Mouse (Mus musculus) thymus, adult 2 months (tissue): ENCODE measurements around the gene Cntnap4. TPM values are rescaled to one million over a fixed set of nuclear protein-coding genes. Genes with fewer than 3 reads are reported as not detected.

Experiments used
- DNase-seq: peaks from one replicate; pipeline ENCODE4 v3.0.0; 2021
- H3K27ac ChIP-seq: fragments of 200-500 bp; 2 replicates; pipeline ENCODE4 v1.5.1; 2012; ENCODE audit warnings: low read length, control low read depth; ENCODE audit not compliant: control insufficient read depth, insufficient read depth
- H3K27me3 ChIP-seq: fragments of 200-500 bp; 2 replicates; pipeline ENCODE4 v1.6.1; 2012; ENCODE audit warnings: mild to moderate bottlenecking, low read length, moderate library complexity, mixed read lengths; ENCODE audit not compliant: control insufficient read depth, insufficient read depth
- H3K36me3 ChIP-seq: fragments of 200-500 bp; 2 replicates; pipeline ENCODE4 v1.6.1; 2012; ENCODE audit warnings: mild to moderate bottlenecking, low read length, moderate library complexity; ENCODE audit not compliant: control insufficient read depth, insufficient read depth
- H3K4me1 ChIP-seq: fragments of 200-500 bp; replicated peaks from 2 replicates; pipeline ENCODE4 v1.6.1; 2012; ENCODE audit warnings: low read length; ENCODE audit not compliant: control insufficient read depth, insufficient read depth
- H3K4me3 ChIP-seq: fragments of 200-500 bp; 2 replicates; pipeline ENCODE4 v1.5.1; 2012; ENCODE audit warnings: mild to moderate bottlenecking, low read length, control low read depth, moderate library complexity; ENCODE audit not compliant: control insufficient read depth, insufficient read depth
- CTCF ChIP-seq: fragments of 200-500 bp; IDR thresholded peaks from 2 replicates; pipeline ENCODE4 v1.5.1; 2012; ENCODE audit warnings: mild to moderate bottlenecking, control low read depth, low read length, moderate library complexity, borderline replicate concordance; ENCODE audit not compliant: control insufficient read depth, poor library complexity, insufficient read depth; ENCODE audit errors: extremely low read depth
- POLR2A ChIP-seq: fragments of 200-500 bp; IDR thresholded peaks from 2 replicates; pipeline ENCODE4 v1.6.1; 2012; ENCODE audit warnings: mild to moderate bottlenecking, low read length, control low read depth, moderate library complexity; ENCODE audit not compliant: control insufficient read depth, poor library complexity, insufficient read depth; ENCODE audit errors: extremely low read depth
- WGBS: fragments of 180-500 bp; shearing (Covaris S2); methylation state at CpG from one replicate; pipeline ENCODE4 v1.1.7; 2018; 5-methylcytosine and 5-hydroxymethylcytosine counted together
- polyA plus RNA-seq: library from polyadenylated mRNA; depleted of rRNA; stranded (reverse); fragments of >200 nt; gene quantifications from 2 replicates; pipeline ENCODE4 v1.2.3, GENCODE M21; 2012

Cntnap4 gene
- polyA plus RNA-seq, 1 experiment = 0.01 TPM

DNA sequence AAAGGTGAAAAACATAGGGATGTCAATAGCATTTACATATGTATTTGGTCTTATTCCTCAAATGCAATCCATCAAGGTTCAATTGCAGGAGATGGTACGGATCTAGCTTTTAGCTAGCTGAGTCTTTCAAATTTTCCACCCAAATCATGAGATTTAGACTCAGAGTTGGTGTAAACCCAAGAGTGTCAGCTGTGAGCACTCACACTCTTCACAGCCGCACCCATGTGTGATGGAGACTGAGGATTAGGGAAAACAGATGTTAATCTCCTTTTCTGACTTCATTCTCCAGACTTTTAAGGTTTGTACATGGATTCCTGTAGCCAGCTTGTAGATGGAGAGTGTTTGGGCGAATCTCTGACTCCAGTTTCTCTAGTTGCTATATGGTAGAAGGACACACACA, 147.1 kb downstream of the Cntnap4 start:
- Histone ChIP-seq H3K4me1 (no peaks in the 10 kb centered on the region), H3K27ac (no peak overlapping the region), H3K36me3 (no peaks in the 10 kb centered on the region), H3K4me3 (no peak overlapping the region), H3K27me3 (no peaks in the 10 kb centered on the region)
- no peak for DNase-seq
- TF ChIP-seq POLR2A = no peak
- no peak for TF ChIP-seq CTCF
- WGBS = 66% methylated on average over 3 of the region's 3 CpGs

DNA sequence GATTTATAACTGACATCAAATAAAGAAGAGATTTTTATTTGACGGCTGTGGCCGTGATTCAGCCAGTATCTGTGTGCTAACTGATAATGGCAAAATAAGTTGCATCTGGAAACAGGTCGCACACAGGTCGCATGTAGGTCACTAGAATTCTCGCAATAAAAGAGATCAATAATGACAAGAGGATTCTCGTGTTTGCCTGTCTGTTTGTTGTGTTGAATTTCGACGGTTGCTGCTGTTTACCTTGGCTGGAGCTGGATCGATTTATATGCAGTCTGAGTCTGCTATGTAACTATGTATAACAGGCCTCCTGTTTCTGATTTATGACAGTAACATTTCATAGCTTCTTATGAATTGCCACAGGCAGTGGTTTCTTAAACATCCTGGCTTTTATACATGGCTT, 155.1 kb downstream of the Cntnap4 start:
- no peak overlapping the region for H3K4me3 ChIP-seq
- no peak for DNase-seq
- H3K27me3 ChIP-seq = no peaks in the 10 kb centered on the region
- 90% methylated on average over 9 of the region's 9 CpGs for WGBS
- no peak overlapping the region for H3K27ac ChIP-seq
- no peaks in the 10 kb centered on the region for H3K36me3 ChIP-seq
- H3K4me1 ChIP-seq = no peaks in the 10 kb centered on the region
- no peak for TF ChIP-seq POLR2A
- TF ChIP-seq CTCF = no peak

DNA sequence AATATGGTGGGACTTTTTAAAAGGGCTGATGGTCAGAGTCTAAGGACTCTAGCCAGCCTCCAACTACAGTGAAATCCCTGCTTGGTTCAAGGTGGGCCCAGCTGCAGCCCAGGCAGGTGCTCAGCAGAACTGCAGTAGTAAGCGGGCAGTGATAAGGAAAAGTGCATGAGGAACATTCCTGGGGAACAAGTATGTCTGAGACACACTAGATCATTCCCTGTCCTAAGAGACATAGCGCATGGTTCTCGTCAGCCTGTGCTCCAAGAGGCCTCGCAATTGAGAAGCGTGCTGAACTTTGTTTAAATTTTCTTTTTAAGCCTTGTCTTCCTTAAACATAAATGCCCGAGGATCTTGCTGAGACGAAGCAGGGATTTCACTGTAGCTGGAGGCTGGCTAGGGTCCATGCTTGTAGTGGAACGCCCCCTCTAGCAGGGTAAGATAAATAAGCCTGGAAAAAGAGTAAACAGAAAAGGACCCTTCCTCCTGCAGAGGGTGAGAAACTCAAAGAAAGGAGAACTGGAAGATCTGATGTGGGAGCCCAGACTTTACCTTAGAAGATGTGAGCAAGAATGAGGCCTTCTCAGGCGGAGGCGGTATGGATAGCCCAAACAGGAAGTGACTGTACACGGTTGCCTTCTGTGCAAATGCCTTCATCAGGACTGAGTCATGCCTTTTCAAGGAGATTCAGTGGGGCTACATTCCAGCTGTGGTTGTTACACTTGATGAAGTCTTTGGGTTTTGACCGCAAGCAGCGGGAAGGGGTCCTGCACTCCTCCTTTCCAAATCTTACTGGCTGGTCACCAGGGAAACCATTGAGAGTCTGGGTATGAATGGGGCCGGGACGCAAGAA, 161.0 kb downstream of the Cntnap4 start:
- Histone ChIP-seq H3K27me3 (no peaks in the 10 kb centered on the region), H3K36me3 (no peaks in the 10 kb centered on the region), H3K4me3 (no peak overlapping the region), H3K4me1 (no peaks in the 10 kb centered on the region), H3K27ac (no peak overlapping the region)
- WGBS = 91% methylated on average over 15 of the region's 15 CpGs
- DNase-seq = no peak
- TF ChIP-seq POLR2A (no peak), CTCF (no peak)

DNA sequence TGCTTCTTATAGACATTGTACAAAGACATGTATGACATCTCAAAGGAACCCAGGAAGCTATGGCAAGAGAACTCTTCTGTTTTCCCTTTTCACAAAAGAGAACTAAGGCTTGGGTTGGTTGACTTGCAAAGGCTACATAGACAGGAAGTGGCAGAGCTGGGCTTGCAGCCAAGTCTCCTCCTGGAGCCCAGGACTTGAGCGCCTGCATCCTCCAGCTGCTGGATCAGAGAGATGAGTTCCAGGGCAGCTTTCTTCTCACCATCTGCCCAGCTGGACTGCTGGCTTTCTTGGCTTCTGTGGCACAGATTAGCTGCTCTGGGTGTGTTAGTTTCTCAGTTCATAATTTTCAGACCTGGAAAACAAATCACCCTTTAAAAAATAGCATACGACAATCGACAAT, 165.7 kb downstream of the Cntnap4 start:
- Histone ChIP-seq H3K4me3 (no peak overlapping the region), H3K36me3 (no peaks in the 10 kb centered on the region), H3K4me1 (no peaks in the 10 kb centered on the region), H3K27ac (no peak overlapping the region), H3K27me3 (no peaks in the 10 kb centered on the region)
- TF ChIP-seq CTCF (no peak), POLR2A (no peak)
- WGBS = 74% methylated on average over 3 of the region's 3 CpGs
- DNase-seq = no peak

DNA sequence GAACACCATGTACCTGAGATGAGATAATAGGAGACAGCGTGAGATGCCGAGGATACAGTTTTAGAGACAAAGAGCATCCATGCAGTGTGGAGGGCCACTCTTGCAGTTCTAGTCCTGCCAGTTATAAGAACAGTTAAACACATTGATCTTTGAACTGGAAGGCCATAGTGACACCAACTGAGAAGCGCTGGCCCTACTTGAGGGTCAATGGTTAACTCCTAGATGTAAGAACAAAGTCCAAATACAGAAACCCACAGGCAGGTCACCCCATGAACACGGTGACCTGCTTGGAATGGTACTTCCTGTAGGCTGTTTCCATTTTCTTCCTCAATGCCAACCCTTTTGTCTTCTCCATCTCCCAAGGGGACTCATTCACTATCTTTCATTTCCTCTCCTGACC, 173.5 kb downstream of the Cntnap4 start:
- Histone ChIP-seq H3K4me3 (no peak overlapping the region), H3K36me3 (no peaks in the 10 kb centered on the region), H3K4me1 (no peaks in the 10 kb centered on the region), H3K27me3 (no peaks in the 10 kb centered on the region), H3K27ac (no peak overlapping the region)
- TF ChIP-seq CTCF = no peak
- no peak for TF ChIP-seq POLR2A
- DNase-seq = no peak
- 94% methylated on average over 4 of the region's 4 CpGs for whole genome bisulfite sequencing

DNA sequence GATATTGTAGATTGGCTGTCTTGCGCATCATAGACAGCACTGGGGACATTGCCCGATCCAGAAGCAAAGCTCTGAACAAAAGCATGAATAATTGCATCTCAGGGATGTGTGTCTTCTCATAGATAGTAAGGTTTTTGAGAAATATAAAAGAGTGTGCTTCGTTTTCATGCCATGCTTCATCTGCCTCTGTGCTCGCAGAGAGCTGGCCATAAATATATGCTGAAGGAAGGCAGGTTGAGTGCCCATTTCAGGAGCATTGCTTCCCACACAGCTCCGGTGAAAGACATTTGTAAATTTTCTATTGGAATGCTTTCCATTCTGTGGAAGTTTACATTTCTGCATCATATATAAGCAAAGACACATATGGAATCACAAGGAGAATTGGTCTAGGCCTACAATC, 177.5 kb downstream of the Cntnap4 start:
- H3K27me3 ChIP-seq = no peaks in the 10 kb centered on the region
- H3K27ac ChIP-seq = no peak overlapping the region
- no peaks in the 10 kb centered on the region for H3K36me3 ChIP-seq
- H3K4me3 ChIP-seq = no peak overlapping the region
- no peaks in the 10 kb centered on the region for H3K4me1 ChIP-seq
- TF ChIP-seq POLR2A (no peak), CTCF (no peak)
- 91% methylated on average over 5 of the region's 5 CpGs for WGBS
- DNase-seq = no peak

DNA sequence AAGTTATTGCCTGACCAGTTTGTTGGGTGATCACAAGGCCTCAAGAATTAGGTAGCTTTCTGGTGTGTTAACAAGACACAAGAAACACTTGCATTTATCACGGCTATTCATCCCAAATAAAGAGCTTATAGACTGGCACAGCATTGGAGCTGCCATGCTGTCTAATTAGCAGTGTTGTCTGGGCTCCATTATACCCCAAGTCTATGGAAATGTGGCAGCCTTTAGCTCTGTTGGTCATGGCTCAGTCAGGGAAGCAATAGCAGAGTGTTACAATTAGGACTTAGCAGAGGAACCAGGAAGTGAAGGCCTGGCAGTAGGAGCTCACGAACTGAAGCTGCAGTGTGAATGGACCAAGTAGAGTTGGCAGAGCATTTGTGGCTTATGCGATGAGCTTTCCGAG, 185.3 kb downstream of the Cntnap4 start:
- no peak for TF ChIP-seq CTCF
- TF ChIP-seq POLR2A = no peak
- no peak overlapping the region for H3K4me3 ChIP-seq
- H3K4me1 ChIP-seq = no peaks in the 10 kb centered on the region
- DNase-seq = no peak
- WGBS = 90% methylated on average over 4 of the region's 4 CpGs
- no peaks in the 10 kb centered on the region for H3K27me3 ChIP-seq
- no peaks in the 10 kb centered on the region for H3K36me3 ChIP-seq
- H3K27ac ChIP-seq = no peak overlapping the region
